Mouse (Mus musculus) cerebellum, postnatal 36 days (tissue): Measurements from ENCODE around the gene Ppif.

Experiments
- DNase-seq, 2 experiments: peaks; one replicate each; pipeline ENCODE4 v3.0.0; 2021 to 2022; ENCODE audit warnings: mixed read lengths in 2 of 2

The Ppif gene

DNA sequence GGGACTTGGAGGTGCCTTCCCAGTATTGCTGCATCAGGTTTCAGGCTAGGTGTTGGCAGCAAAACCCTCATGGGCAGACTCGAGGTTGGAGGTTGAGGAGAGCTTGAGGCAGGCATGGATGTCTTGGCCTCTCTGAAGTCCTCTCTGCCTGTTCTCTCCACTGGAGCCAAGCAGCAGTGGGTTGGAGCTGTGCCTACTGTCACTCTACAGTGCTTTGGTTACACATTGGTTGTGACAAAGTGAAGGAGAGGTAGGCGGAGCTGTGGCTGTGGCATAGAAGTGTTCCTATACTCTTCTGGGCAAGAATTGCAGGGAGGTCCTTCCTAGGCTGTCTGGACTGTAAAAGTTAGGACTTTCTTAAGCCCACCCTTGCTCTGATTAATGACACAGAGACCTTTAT is 2.4 kb downstream of the Ppif start:
- no peak for DNase-seq

DNA sequence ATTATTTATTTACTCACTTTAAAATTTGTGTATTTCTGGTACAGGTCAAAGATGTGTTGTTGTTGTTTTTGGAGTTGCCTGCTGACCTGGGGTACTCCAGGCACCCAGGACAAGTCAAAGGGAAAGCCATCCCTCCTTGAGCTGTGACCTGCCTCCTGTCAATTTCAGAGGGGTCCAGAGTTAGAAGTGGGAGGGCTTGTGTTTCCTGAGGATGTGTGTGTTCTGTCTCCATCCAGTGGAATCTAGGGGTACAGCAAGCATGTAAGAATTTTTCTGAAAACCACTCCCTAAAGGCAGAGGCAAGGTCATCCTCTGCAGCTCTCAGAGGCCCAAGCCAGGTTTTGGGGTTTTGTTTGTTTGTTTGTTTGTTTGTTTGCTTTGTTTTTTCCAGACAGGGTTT is 8.0 kb downstream of the Ppif start:
- no peak for DNase-seq

DNA sequence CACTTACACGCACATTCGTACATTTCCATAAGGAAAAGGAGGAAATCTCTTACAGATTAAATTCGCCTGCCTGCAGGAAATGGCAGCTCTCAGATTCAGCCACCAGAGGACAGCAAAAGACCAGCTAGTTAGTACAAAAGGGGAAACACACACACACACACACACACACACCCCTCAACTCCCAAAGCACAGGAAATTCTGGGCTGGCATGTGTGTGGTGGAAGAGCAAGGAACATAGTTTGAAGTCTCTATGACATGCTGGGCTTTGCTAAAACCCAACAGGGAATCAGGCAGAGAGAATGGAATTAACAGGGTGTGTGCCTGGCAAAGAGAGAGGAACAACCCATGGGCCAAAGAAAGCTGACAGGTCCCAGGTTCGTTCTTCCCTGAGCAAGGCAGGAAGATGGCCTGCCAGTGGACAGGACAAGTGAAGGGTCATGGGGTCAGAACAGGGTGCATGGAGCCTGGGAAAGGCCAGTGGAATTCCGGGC is 13.8 kb downstream of the Ppif start:
- DNase-seq: no peak

DNA sequence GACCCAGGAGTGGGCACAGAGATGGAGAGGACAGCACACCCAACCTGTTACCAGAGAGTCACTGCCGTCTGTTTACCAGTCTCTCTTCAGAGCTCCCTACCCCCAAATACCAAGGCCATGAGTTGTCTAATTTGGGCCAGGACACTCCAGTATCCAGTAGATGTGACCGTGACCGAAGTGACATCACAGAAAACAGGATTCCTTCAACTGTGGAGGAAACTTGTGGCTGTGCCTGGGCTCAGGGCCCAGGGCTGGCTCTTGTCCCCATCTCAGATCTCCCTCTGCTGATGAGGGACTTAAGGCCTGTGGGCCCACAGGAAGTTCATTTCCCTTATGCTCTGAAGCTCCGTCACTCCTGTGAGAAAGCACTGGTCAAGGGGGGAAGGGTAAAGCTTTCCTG is 14.5 kb downstream of the Ppif start:
- no peak for DNase-seq

DNA sequence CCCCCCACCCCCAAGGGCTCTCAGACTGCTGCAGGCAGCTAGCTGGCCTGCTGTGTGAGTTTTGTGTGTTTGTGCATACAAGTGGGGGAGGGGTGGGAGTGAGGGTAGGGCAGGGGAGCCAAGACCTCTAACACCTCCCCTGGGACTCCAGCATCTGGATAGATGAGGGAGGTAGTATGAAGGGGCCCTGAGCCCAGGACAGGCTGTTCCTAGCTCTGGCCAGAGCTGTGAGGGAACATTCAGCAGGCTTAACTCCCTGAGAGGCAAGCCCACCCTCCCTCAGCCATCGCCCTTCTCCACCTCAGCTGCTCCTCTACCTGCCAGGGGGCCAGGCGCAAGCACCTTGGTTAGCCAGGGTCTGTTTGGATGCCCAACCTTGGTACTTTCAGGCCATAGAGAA is 15.0 kb downstream of the Ppif start:
- DNase-seq: no peak

DNA sequence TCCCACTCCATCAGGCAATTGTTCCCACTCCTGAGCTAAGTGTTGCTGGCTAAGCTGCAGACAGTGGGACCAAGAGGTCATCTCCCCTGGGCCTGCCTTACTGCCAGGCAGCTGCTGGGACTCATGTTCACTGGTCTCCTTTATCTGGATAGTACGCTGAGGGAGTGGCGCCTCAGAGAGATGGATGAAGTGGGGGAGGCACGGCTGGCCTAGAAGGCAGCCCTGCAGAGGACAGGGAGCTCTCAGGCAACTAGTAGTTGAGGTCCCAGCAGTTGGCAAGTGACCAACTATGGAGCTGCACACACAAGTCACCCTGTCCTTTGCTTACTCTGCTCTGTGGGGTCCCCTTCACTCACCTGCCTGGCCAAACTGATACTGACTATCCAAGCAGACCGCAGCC is 16.1 kb downstream of the Ppif start:
- DNase-seq: no peak

DNA sequence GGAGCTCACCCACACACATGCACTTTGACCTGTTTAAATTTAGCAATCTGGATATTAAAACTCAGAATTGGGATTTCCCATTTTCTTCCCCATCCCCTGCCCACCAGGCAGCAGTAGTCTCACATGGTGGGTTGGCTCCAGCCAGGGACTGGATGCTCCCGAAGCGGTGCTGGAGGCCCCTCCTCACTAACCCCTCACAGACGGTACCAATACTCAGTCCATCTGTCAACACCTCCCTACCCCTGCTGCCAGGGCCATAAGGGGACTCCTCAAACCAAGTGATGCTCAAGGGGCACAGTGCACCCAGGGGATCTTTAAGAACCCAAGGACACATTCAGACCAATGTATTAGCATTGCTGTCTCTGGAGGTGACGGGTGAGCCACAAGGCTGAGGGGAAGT is 16.7 kb downstream of the Ppif start:
- DNase-seq: no peak

DNA sequence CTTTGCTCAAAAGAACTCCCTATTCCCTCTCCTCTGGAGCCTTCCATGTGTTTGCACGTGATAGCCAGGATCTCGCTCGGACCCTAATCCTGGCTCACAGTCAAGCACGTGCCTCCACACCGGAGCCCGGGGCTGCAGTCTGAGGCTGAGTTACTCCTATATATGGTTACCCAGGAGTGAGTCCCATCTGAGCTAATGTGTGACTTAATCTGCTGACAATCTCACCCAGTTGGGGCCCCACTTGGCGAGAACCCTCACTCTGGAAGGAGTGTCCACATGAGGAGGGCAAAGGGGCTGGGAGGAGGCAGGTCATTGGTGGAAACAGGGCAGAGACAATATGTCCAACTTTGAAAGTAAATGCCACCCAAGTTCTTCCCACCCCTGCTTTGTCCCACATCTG is 17.2 kb downstream of the Ppif start:
- DNase-seq: no peak

DNA sequence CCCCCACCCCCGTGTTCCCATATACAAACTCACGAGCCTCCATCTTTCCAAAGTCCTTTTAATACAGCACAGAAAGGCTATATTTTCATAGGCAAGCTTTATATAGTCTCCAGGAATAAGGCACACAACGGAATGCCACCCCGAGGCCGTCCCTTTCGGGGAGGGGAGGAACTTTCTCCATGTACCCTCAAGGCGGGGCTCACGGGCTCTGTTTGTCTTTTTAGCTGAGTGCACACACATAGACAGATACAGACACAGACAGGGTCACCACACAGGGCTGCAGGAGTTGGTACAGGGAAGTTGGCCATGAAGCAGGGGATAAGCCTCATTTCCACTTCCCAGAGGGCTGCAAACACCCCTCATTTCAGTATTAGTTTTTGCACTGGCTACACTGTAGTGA is 17.6 kb downstream of the Ppif start:
- DNase-seq: no peak

DNA sequence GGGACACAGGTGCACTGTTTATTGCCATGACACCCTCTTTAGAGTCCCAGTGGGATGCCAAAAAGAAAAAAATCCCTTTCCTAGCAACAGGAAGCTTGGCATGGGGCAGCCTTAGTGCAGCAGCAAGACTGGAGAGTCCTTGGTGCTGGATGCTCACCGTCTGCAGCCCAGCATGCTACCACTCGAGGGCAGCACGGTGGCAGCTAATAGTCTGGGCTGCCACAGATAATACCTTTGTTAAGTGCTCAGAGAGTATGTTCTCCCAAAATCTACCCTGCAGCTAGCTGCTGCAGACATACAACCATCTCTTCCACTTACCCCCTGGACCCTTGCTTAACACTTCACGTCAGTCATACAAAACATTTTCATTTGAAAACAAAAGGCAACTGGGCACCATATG is 19.5 kb downstream of the Ppif start:
- DNase-seq: no peak

DNA sequence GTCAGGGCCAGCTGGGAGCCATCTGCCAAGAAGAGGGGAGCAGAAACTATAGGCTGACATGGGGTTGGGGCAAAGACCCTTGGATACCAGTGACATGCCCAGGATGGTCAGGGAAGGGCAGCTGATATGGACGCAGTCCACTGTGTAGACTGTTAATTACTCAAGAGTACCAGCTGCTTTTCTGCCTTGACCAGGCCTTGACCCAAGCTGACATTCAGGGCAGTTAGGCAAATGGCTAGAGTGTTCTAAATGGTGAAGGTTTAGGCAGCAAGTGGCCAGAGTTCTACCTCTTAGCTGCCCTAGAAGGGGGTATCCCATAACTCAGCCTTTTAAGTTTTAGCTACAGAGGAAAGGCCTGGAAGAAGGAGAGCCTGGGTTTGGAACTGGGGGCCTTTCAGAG is 22.6 kb downstream of the Ppif start:
- DNase-seq: no peak

DNA sequence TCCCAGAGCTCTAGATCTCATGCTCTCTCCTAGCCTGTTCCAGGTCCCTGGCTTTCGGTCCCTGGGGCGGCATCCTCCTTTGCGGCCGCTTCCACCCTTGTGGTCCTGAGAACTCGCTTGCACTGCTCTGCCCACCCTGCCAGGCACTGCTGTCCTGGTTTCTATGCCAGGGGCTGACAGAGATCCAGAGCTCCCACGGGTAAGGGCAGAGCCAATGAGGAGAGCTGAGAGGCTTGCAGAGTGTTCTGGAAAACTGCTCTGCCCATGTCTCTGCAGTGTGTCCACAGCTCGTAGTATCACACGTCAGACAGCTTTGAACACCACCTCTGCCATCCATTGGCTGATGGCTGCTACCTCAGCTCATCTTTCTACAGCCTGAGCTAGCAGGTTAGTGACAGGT is 23.8 kb downstream of the Ppif start:
- DNase-seq: no peak

DNA sequence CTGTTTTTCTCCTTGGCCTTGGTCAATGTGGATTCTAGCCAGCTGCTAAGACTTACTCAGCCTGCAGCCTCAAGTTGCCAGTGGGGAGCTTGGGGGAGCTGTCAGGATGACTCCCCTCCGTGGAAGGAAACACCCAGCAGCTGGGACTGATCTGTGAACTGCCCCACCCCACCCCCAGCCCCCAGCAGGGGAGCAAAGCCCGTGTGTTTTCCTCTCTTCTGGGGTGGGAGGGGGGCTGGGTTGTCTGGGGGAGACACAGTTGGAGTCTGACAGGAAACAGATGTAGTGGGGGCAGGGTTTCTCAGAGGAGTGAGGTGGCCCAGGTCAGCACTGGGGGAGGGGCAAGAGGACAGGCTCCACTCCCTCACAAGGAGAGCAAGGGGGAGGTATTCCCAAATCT is 24.5 kb downstream of the Ppif start:
- DNase-seq: no peak

DNA sequence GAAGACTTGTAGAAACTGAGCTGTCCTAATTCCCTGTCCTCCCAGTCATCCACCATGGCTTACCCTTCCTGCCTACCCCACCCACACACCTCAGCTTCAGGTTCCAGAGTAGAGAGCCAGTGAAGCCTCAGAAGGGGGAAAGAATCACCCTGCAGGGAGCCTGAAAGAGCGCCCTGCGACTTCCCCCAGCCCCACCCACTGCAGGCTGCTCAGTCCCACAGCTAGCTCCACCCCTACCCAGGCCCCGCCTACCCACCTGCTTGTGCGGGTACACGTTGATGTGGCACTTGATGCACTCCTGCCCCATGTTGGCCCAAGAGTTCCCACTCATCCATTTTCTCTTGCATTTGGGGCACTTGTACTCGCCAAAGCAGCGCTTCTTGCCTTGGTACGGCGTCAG is 25.4 kb downstream of the Ppif start:
- DNase-seq: no peak

DNA sequence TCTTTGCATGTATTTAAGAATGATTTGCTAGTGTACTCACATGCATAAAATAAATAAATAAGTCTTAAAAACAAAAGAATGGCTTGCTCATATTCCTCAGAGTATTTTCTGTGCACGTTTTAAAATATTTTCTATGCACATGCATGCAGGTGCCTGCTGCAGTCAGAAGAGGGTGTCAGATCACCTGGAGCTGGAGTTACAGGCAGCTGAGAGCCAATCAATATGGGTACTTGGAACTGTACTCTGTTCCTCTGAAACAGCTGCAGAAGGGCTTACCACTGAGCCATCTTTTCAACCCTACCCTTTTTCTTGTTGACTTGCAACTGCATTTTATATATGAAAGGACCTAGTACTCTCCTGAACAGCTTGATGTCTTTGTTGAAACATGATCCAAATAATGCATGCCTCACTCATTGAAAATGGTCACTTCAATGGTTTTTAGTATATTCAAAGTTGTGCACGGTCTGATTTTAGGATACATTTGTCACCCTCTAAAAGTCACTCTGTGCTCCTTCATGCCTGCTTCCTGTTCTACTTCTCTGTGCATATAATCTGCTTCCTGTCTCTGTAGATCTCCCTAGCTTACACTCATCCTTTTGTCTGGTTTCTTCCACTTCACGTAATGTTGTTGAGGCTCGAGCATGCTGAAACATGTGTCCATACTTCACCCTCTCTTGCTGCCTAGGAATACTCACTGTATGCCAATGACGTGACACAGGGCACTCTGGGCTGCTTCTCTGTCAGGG is 27.2 kb downstream of the Ppif start:
- DNase-seq: no peak

DNA sequence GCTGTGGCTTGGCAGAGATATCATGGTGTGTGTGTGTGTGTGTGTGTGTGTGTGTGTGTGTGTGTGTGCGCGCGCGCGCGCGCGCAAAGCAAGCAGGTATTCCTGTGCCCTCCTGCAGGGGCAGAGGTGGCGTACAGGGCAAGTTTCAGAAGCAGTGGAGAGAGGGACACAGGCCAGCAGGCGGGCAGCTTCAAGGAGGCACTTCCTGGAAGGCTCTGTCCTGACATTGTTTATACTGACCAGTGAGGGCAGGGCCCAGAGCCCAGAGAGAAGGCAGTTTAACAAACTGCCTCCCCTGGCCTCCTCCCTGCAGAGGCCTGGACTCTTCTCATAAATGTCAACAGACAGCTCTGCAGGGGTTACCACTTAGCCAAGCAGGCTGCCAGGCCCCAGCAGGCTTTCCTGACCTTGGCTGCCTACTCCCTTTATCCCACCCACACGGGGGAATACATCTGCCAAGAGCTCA is 31.1 kb downstream of the Ppif start:
- DNase-seq: peak; percentile 38 to 45

DNA sequence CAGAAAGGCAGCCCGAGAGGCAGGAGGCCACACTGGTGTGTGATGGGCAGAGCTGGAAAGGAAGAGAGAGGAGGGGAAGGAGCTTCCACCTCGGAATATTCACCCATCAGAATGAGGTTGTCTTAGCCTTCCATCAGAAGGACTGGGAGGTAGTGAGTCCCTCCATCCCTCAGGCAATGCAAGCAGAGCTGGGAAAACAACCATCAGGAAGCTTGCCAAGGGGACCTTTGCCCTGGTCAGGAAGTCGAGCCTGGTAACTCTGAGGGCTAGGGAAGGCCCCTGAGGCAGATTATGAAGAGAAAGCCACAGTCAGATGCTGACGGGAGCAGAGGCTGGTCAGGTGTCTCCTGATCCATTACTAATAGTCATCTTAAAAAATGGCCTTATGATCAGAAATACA is 31.7 kb downstream of the Ppif start:
- no peak for DNase-seq

DNA sequence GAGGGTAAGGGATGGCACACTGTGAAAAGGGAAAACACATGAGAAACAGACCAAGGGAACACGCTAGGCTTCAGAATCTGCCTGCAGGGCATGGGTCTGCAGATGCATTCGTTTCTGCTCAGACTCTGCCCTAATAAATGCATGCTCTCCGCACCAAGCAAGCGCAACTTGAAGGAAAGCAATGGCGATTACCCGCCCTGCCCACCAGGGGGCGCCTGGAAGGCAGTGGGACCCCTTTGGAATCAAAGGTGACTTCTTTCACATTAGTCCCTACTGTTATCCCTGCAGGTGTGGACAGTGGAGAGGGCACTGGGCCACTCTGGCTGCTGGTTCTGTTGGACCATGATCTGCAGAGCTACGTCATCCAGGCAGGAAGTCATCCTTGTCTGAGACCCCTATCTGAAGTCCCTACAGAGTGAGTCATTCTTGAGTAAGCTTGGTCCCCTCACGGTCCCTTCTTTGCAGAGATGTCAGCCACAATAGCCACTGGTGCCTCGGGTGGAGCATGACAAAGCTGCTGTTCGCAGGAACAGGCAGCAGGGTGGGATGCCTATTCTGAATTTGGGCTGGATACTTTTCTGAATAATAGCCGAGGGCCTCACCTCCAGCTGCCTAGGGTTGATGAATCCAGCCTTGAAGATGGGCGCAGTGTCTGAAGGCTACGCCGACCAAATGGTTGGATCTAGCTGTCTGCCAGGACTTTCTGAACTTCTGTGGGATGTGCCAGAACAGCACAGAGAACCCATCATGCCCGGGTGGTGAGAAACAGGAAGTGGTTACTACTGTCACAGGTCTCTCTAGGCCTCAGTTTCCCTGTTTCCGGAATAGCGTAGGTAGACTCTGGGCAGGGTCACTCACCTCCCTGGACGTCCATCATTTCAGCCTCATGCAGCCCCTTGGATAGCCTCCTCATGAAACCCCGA is 32.5 kb downstream of the Ppif start:
- peak in 1 of 2 experiments; percentile 41 for DNase-seq

DNA sequence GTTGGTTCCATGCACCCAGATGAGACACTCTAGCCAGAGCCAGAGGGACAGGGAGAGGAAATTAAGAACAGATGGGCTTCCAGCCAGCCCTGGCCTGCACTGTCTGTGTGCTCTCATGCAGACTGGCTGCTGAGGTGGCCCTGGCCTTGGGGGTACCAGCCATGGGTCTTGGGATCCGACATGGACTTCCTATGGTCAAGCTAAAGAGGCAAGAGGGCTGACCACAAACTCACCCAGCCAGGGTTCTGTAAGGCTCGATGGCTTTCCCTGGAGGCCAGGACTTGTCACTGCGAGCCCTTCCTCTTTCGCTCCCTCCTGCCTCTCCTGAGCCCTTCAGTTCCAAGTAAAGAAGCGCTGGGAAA is 33.2 kb downstream of the Ppif start:
- DNase-seq: no peak

DNA sequence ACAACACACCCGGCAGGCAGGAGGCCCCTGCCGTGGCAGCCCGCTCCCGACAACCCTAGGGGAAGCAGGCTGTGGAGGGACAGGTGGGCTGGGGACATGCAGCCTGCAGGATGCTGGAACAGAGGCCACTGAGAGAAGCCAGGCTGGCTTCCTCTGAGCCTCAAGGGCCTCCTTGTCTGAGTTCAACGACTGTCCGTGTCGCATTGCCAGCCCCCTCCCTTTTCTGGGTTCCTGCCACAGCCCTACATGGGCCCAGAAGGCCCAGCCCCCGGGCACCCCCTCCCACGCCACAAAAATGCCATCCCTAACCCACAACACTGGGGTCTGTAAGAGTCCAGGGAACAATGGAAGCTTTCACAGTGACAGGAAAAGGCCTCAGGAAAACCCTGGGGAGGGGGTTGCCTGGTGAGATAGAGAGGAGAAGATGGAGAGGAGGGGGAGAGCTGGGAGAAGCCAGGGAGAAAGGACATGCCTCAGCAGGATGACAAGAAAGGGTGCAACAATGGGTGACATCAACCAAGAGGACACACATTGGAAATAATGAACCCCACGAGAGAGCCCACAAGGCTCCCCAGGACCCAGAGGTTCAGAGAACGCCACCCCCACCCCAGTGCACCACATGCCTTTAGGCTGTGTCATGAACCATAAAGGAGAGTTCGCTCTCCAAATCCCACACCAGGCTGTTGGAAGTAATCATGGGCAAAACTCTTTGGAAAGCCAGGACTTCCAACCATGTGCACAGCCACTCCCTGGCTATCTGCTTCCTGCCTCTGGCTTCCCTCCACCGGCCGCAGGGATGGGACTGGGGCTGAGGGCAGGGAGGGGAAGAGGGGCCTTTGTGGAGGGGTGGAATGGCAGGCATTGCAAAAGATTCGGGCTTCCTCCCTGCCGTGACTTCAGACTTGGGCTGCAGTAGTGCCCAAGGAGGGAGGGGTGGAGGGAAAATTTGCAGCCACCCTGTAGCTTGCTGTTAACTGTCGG is 41.1 kb downstream of the Ppif start:
- no peak for DNase-seq

DNA sequence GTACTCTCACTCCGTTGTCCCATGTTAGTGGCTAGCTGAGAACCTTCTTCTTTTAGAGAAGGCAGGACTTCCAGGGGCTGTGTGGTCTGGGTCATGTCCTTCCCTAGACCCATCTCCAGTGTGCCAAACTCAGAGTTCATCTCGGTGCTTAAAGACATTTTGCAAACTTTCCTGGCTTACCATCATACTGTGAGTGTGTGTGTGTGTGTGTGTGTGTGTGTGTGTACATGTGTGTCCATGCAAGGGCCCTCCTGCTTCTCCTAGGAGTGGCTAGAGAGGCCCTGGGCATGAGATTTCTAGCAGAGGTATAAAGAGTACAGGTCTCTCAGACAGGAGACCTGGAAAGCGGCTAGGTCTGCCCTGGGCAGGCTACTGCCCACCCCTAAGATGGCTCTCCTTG is 42.2 kb downstream of the Ppif start:
- no peak for DNase-seq

DNA sequence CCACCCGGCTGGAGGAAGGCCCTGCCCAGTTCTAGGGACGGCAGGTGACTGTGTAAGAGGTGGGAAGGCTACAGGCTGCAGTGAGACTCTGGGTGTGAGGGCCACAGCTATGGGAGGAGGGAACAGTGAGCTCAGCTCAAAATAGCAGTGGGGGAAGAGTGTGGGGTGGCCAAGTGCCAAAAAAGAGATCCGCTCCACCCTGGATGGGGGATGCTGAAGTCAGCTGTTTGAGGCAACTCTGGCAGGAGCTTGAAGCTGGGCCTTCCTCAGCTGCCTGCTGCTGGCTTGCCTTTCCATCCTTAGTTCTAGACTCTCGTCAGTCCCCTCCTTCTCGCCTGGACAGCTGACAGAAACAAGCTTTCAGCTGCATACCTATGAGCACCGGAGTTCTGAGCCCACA is 42.6 kb downstream of the Ppif start:
- DNase-seq: peak in 1 of 2 experiments; percentile 27

DNA sequence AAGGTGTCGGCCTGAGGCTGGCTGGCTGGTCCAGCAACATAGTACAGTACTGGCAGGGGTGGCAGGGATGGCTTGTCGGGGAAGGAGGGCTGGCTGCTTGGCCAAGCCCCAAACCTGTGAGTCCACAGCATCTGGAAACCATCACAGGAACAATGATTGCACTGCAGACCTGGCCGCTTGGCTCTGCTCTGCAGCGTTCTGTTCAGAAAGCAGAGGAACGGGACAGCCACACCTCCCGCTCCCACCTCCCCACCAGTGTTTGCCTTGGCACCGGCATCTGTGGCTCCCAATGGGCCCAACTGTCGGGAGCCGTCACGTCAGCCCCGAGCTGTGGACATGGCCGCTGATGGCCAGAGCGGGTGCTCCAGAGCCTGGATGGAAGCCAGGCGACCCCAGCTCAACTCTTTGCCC is 44.6 kb downstream of the Ppif start:
- DNase-seq: no peak
